9 mouse cellular contexts compared by ENCODE assay signal in the genomic region with DNA sequence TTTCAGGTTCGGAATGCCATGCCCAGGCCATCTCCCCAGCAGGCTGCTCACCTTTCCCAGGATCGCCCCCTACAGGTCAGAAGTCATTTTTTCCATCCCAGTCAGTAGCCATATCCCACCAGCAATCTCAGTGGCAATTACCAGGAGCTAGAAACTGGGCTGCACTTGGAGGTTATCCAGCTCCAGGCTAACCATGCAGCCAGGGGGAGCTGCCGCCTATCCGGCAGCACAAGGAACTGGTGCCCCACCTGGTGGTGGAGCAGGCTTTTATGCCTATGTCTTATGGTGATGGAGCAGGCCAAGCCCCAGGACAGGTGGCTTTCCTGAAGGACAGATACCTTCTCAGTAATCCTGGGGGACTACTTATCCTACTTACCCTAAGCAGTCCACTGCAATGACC. TPM values are rescaled to one million over a fixed set of nuclear protein-coding genes. Genes with fewer than 3 reads are reported as not detected.
DNase-seq lines count a peak whose midpoint lies in the region; ATAC-seq and TF ChIP-seq lines count a peak whose summit lies in the region.
"Had no signal": no experiment of that assay in that cellular context is flagged by ENCODE, and none has a peak within 500 bp of the region (broad histone marks: within the 10 kb centered on the region; RNA-seq: fewer than 3 reads in every experiment).

No protein-coding gene starts in this region.

- DNase-seq in cerebellum, adult 11 months: peak; percentile 18
- peak; percentile 29 for DNase-seq in 416B (ENCODE audit: low read depth)
- DNase-seq in gastrocnemius, postnatal 14 days: peak; percentile 19
- DNase-seq in kidney, postnatal 36 days: peak; percentile 48 to 76
- DNase-seq in neural tube, embryonic 11.5 days (ENCODE audit: low spot score): peak; percentile 56

- peak; percentile 46; the same call in 1 of the 2 replicates for TF ChIP-seq CTCF in bone marrow macrophage, adult 2 months (IDR thresholded peaks at IDR 0.05; ENCODE audit: low read depth, low read length)

- no peaks in the 10 kb centered on the region for H3K27me3 ChIP-seq in neural tube, embryonic 11.5 days (ENCODE audit: control insufficient read depth, insufficient read depth, low read length)
- H3K27me3 ChIP-seq: midbrain, embryonic 12.5 days had no signal

- TF ChIP-seq POLR2A in bone marrow macrophage, adult 2 months (IDR thresholded peaks at IDR 0.05; ENCODE audit: borderline replicate concordance, low read depth, low read length): no peak

- H3K4me1 ChIP-seq in bone marrow macrophage, adult 2 months (ENCODE audit: control insufficient read depth, insufficient read depth, low read length): no peaks in the 10 kb centered on the region
- H3K4me1 ChIP-seq in neural tube, embryonic 11.5 days (ENCODE audit: control insufficient read depth, insufficient read depth, low read length): no peaks in the 10 kb centered on the region
- H3K4me1 ChIP-seq: midbrain, embryonic 12.5 days had no signal

- H3K27ac ChIP-seq in bone marrow macrophage, adult 2 months (ENCODE audit: insufficient read depth, low read depth, low read length): no peak overlapping the region
- no peak overlapping the region for H3K27ac ChIP-seq in neural tube, embryonic 11.5 days (ENCODE audit: low read depth, low read length)
- H3K27ac ChIP-seq: midbrain, embryonic 12.5 days had no signal

- no peaks in the 10 kb centered on the region for H3K36me3 ChIP-seq in neural tube, embryonic 11.5 days (ENCODE audit: control insufficient read depth, insufficient read depth, low read length)
- H3K36me3 ChIP-seq: midbrain, embryonic 12.5 days had no signal

- intact Hi-C loops in gastrocnemius, postnatal 14 days (cut with DNase I; ENCODE audit: low total_unique reads): no loop called here

- no peak overlapping the region for H3K4me2 ChIP-seq in neural tube, embryonic 11.5 days (ENCODE audit: low read depth)
- H3K4me2 ChIP-seq: midbrain, embryonic 12.5 days had no signal

- ATAC-seq in cerebellum, adult (ENCODE audit: insufficient number of reproducible peaks, low FRiP score, low TSS enrichment): no peak
- no peak for ATAC-seq in neural tube, embryonic 11.5 days (ENCODE audit: insufficient read depth, low FRiP score, low TSS enrichment)
- no peak for ATAC-seq in megakaryocyte, adult 5-6 weeks (ENCODE audit: poor library complexity, severe bottlenecking)

- no peak overlapping the region for H3K4me3 ChIP-seq in bone marrow macrophage, adult 2 months (ENCODE audit: insufficient read depth, low read length)
- H3K4me3 ChIP-seq in neural tube, embryonic 11.5 days (ENCODE audit: low read depth, low read length): no peak overlapping the region
- H3K4me3 ChIP-seq: midbrain, embryonic 12.5 days had no signal

- 31% methylated on average over 4 of the region's 4 CpGs for WGBS in neural tube, embryonic 11.5 days

- H3K9me3 ChIP-seq in neural tube, embryonic 11.5 days (ENCODE audit: control insufficient read depth, low read length): no peaks in the 10 kb centered on the region
- H3K9me3 ChIP-seq: midbrain, embryonic 12.5 days had no signal

- H3K9ac ChIP-seq in neural tube, embryonic 11.5 days (ENCODE audit: low read length): no peak overlapping the region
- H3K9ac ChIP-seq: midbrain, embryonic 12.5 days had no signal

RNA-seq across cellular contexts. Expression of a gene that starts 26.3 kb away (rescaled TPM):
- 0.09 and 0.12 TPM in 2 replicates for polyA plus RNA-seq in bone marrow macrophage, adult 2 months (2012; ENCODE audit: insufficient read depth, insufficient read length, missing spikeins)
- total RNA-seq in gastrocnemius, postnatal 14 days (2021): 1 to 10 TPM; 2.4 to 3.7 TPM
- polyA plus RNA-seq in neural tube, embryonic 11.5 days (2014; fragmentation: Nextera tagmentation; extraction: Ambion mirVana): 5.4 and 6.6 TPM in 2 replicates
- total RNA-seq in megakaryocyte, adult 5-6 weeks (2015): not detected in 2 replicates
- 0.07 and 0.20 TPM in 2 replicates for total RNA-seq in megakaryocyte, adult 5-6 weeks (2017)
